Mouse (Mus musculus): ENCODE results near the gene Smurf2. TPM values are rescaled to one million over a fixed set of nuclear protein-coding genes. Genes with fewer than 3 reads are reported as not detected.
A peak's percentile ranks its signal among the peaks of the same experiment; 100 is the strongest.

Gene Smurf2
- polyA plus RNA-seq (2014; fragmentation: Nextera tagmentation; extraction: Ambion mirVana) = 17.1 and 19.2 TPM in 2 replicates

GRCm38 (mm10) chr11:106920551-106921379 is at the start of gene Smurf2:
Gene Smurf2 (minus strand): TSS chr11:106920715.
- peak within 1 kb of the TSS; percentile 88 for H3K4me3 ChIP-seq (ENCODE audit: low read depth, low read length)
- no peaks in the 10 kb centered on the region for H3K9me3 ChIP-seq (ENCODE audit: control insufficient read depth, low read length)
- H3K36me3 ChIP-seq (ENCODE audit: control insufficient read depth, insufficient read depth, low read length) = no peaks in the 10 kb centered on the region
- peak within 1 kb of the TSS; percentile 85 for H3K9ac ChIP-seq (ENCODE audit: low read length)
- peak; percentile 94 for DNase-seq (ENCODE audit: low spot score)
- 3% methylated on average over 43 of the region's 72 CpGs for WGBS
- ATAC-seq (replicated peaks; ENCODE audit: low FRiP score, low TSS enrichment, low read depth) = peak; percentile 96
- peak within 1 kb of the TSS; percentile 69 for H3K4me2 ChIP-seq (ENCODE audit: low read length)
- H3K4me1 ChIP-seq (replicated peaks; ENCODE audit: control insufficient read depth, insufficient read depth, low read length) = peaks cover 16% of the 10 kb centered on the region
- no peaks in the 10 kb centered on the region for H3K27me3 ChIP-seq (replicated peaks; ENCODE audit: control insufficient read depth, insufficient read depth, low read length)
- peak within 1 kb of the TSS; percentile 96 for H3K27ac ChIP-seq (ENCODE audit: low read depth)

DNA sequence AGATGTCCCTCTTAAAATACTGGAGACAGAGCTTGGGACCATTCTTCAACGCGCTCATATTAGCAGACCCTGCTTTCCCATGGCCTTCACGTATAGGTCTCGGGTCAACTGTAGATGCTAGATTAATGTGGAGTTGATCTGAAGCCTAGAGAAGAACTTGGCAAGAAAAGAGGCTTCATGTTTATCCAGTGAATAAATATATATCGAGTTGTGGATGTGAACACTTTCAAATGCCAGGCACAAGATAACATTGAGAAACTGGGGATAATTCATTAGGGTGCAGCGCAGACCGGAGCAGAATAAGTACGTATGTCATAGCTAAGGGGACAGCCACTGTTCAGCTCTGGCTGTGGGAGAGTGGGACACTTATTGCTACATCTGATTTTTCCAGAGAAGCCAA is 49.3 kb upstream of the Smurf2 start:
- Histone ChIP-seq H3K4me1 (replicated peaks; ENCODE audit: control insufficient read depth, insufficient read depth, low read length) (no peaks in the 10 kb centered on the region), H3K9ac (ENCODE audit: low read length) (no peak overlapping the region), H3K4me2 (ENCODE audit: low read length) (no peak overlapping the region), H3K9me3 (ENCODE audit: control insufficient read depth, low read length) (no peaks in the 10 kb centered on the region), H3K4me3 (ENCODE audit: low read depth, low read length) (no peak overlapping the region), H3K36me3 (ENCODE audit: control insufficient read depth, insufficient read depth, low read length) (no peaks in the 10 kb centered on the region), H3K27me3 (replicated peaks; ENCODE audit: control insufficient read depth, insufficient read depth, low read length) (no peaks in the 10 kb centered on the region), H3K27ac (ENCODE audit: low read depth) (no peak overlapping the region)
- DNase-seq (ENCODE audit: low spot score) = no peak
- no peak for ATAC-seq (replicated peaks; ENCODE audit: low FRiP score, low TSS enrichment, low read depth)
- 57% methylated on average over 8 of the region's 8 CpGs for WGBS

DNA sequence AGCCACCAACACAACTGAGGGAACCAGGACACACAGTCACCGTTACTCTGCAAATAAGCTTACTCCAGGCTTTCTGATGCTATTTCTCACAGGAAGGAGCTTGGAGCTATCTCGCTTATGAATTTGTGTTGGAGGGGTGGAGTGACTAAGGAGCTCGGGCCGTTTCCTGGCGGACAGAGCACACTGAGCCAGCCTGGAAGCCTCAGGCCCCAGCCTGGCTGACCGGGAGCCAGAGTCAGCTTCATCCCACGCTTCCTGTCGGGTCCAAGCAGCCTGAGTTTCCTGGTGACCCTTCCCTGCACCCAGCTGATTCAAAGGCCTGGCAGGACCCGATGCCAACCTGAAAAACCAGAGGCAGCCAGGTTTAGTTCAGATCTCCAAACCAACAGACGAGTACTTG is 47.1 kb upstream of the Smurf2 start:
- 58% methylated on average over 10 of the region's 10 CpGs for WGBS

DNA sequence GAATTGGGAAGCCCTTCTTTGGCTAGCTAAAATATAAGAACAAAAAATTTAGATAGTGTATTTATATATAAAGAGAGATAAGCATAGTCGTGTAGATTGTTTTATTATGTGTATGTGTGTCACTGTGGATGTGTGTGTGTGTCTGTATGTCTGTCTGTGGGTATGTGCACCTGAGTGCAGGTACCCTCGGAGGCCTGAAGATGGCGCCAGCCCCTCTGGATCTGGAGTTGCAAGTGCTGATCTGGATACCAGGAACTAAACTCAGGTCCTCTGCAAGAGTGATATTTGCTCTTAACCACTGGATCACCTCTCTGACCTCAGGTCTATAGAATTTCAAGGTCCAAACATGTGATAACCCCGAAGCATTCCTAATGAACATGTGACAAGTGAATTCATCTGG is 45.4 kb upstream of the Smurf2 start:
- Histone ChIP-seq H3K9me3 (ENCODE audit: control insufficient read depth, low read length) (no peaks in the 10 kb centered on the region), H3K4me2 (ENCODE audit: low read length) (no peak overlapping the region), H3K4me3 (ENCODE audit: low read depth, low read length) (no peak overlapping the region), H3K36me3 (ENCODE audit: control insufficient read depth, insufficient read depth, low read length) (no peaks in the 10 kb centered on the region), H3K27ac (ENCODE audit: low read depth) (no peak overlapping the region), H3K9ac (ENCODE audit: low read length) (no peak overlapping the region), H3K4me1 (replicated peaks; ENCODE audit: control insufficient read depth, insufficient read depth, low read length) (no peaks in the 10 kb centered on the region), H3K27me3 (replicated peaks; ENCODE audit: control insufficient read depth, insufficient read depth, low read length) (no peaks in the 10 kb centered on the region)
- no peak for DNase-seq (ENCODE audit: low spot score)
- WGBS = 85% methylated on average over 4 of the region's 4 CpGs
- ATAC-seq (replicated peaks; ENCODE audit: low FRiP score, low TSS enrichment, low read depth) = no peak

More for the DNA sequence above, 47.1 kb upstream of the Smurf2 start:
- Histone ChIP-seq H3K4me2 (ENCODE audit: low read length) (no peak overlapping the region), H3K36me3 (ENCODE audit: control insufficient read depth, insufficient read depth, low read length) (no peaks in the 10 kb centered on the region), H3K4me1 (replicated peaks; ENCODE audit: control insufficient read depth, insufficient read depth, low read length) (no peaks in the 10 kb centered on the region), H3K9me3 (ENCODE audit: control insufficient read depth, low read length) (no peaks in the 10 kb centered on the region), H3K27ac (ENCODE audit: low read depth) (no peak overlapping the region), H3K4me3 (ENCODE audit: low read depth, low read length) (no peak overlapping the region), H3K27me3 (replicated peaks; ENCODE audit: control insufficient read depth, insufficient read depth, low read length) (no peaks in the 10 kb centered on the region), H3K9ac (ENCODE audit: low read length) (no peak overlapping the region)
- DNase-seq (ENCODE audit: low spot score) (no peak), ATAC-seq (replicated peaks; ENCODE audit: low FRiP score, low TSS enrichment, low read depth) (no peak)

DNA sequence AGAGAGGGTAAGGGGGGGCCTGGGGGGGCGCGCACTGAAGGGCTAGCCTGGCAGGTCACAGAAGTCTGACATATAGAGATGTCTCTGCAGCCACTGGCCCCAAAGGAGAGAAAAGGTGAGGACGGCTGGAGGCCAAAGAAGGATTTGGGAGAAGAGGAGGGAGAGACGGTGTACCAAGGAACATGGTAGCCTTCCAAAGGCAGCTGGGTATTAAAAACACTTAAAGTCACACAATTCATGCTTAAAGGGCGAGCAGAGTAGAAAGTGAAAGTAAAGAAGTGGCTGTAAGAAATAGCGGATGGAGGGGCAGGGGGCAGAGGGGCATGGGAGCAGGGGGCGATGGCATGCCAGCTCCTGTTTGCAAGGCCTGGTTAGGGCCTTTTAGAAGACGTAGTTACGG is 41.8 kb upstream of the Smurf2 start:
- Histone ChIP-seq H3K4me2 (ENCODE audit: low read length) (no peak overlapping the region), H3K9me3 (ENCODE audit: control insufficient read depth, low read length) (no peaks in the 10 kb centered on the region), H3K36me3 (ENCODE audit: control insufficient read depth, insufficient read depth, low read length) (no peaks in the 10 kb centered on the region), H3K9ac (ENCODE audit: low read length) (no peak overlapping the region), H3K27ac (ENCODE audit: low read depth) (no peak overlapping the region; the same call in 1 of the 2 replicates), H3K27me3 (replicated peaks; ENCODE audit: control insufficient read depth, insufficient read depth, low read length) (no peaks in the 10 kb centered on the region), H3K4me1 (replicated peaks; ENCODE audit: control insufficient read depth, insufficient read depth, low read length) (peaks cover 6% of the 10 kb centered on the region; the same call in 1 of the 2 replicates), H3K4me3 (ENCODE audit: low read depth, low read length) (no peak overlapping the region)
- ATAC-seq (replicated peaks; ENCODE audit: low FRiP score, low TSS enrichment, low read depth) (no peak), DNase-seq (ENCODE audit: low spot score) (no peak)
- WGBS = 82% methylated on average over 9 of the region's 9 CpGs

GRCm38 (mm10) chr11:106961471-106962081 is 41.1 kb upstream of the Smurf2 start:
- Histone ChIP-seq H3K9ac (ENCODE audit: low read length) (no peak overlapping the region), H3K27me3 (replicated peaks; ENCODE audit: control insufficient read depth, insufficient read depth, low read length) (no peaks in the 10 kb centered on the region)

GRCm38 (mm10) chr11:106959121-106959520 is 38.6 kb upstream of the Smurf2 start:
- Histone ChIP-seq H3K27me3 (replicated peaks; ENCODE audit: control insufficient read depth, insufficient read depth, low read length) (no peaks in the 10 kb centered on the region), H3K9me3 (ENCODE audit: control insufficient read depth, low read length) (no peaks in the 10 kb centered on the region), H3K4me1 (replicated peaks; ENCODE audit: control insufficient read depth, insufficient read depth, low read length) (peaks cover 10% of the 10 kb centered on the region; the same call in 1 of the 2 replicates), H3K9ac (ENCODE audit: low read length) (no peak overlapping the region), H3K4me2 (ENCODE audit: low read length) (no peak overlapping the region), H3K4me3 (ENCODE audit: low read depth, low read length) (no peak overlapping the region), H3K27ac (ENCODE audit: low read depth) (no peak overlapping the region), H3K36me3 (ENCODE audit: control insufficient read depth, insufficient read depth, low read length) (no peaks in the 10 kb centered on the region)
- DNase-seq (ENCODE audit: low spot score) (no peak), ATAC-seq (replicated peaks; ENCODE audit: low FRiP score, low TSS enrichment, low read depth) (no peak)
- 88% methylated on average over 5 of the region's 5 CpGs for WGBS

More at GRCm38 (mm10) chr11:106961471-106962081, 41.1 kb upstream of the Smurf2 start:
- 61% methylated on average over 13 of the region's 13 CpGs for WGBS
- H3K4me1 ChIP-seq (replicated peaks; ENCODE audit: control insufficient read depth, insufficient read depth, low read length) = peaks cover 10% of the 10 kb centered on the region; the same call in 1 of the 2 replicates
- no peaks in the 10 kb centered on the region for H3K36me3 ChIP-seq (ENCODE audit: control insufficient read depth, insufficient read depth, low read length)
- ATAC-seq (replicated peaks; ENCODE audit: low FRiP score, low TSS enrichment, low read depth) = 0 out of 2 replicates have a peak, but pooled peaks have one; percentile 55
- no peaks in the 10 kb centered on the region for H3K9me3 ChIP-seq (ENCODE audit: control insufficient read depth, low read length)
- H3K27ac ChIP-seq (ENCODE audit: low read depth) = peak overlapping the region; percentile 47
- no peak overlapping the region for H3K4me3 ChIP-seq (ENCODE audit: low read depth, low read length)
- no peak for DNase-seq (ENCODE audit: low spot score)
- H3K4me2 ChIP-seq (ENCODE audit: low read length) = no peak overlapping the region

GRCm38 (mm10) chr11:106958407-106959071 is 38.0 kb upstream of the Smurf2 start:
- Histone ChIP-seq H3K9me3 (ENCODE audit: control insufficient read depth, low read length) (no peaks in the 10 kb centered on the region), H3K27me3 (replicated peaks; ENCODE audit: control insufficient read depth, insufficient read depth, low read length) (no peaks in the 10 kb centered on the region), H3K4me3 (ENCODE audit: low read depth, low read length) (no peak overlapping the region), H3K4me1 (replicated peaks; ENCODE audit: control insufficient read depth, insufficient read depth, low read length) (peaks cover 10% of the 10 kb centered on the region; the same call in 1 of the 2 replicates), H3K27ac (ENCODE audit: low read depth) (peak overlapping the region; percentile 18; the same call in 1 of the 2 replicates), H3K36me3 (ENCODE audit: control insufficient read depth, insufficient read depth, low read length) (no peaks in the 10 kb centered on the region), H3K9ac (ENCODE audit: low read length) (no peak overlapping the region), H3K4me2 (ENCODE audit: low read length) (no peak overlapping the region)
- DNase-seq (ENCODE audit: low spot score) = no peak
- ATAC-seq (replicated peaks; ENCODE audit: low FRiP score, low TSS enrichment, low read depth) = no peak
- 74% methylated on average over 6 of the region's 6 CpGs for WGBS

All from intestine, embryonic 14.5 days (tissue).